Mouse (Mus musculus): ENCODE measurements around the gene Pacsin3. TPM values are rescaled to one million over a fixed set of nuclear protein-coding genes. Genes with fewer than 3 reads are reported as not detected.

Gene Pacsin3
- polyA plus RNA-seq, 1 experiment from 2014 or later, result 40.5 TPM

- H3K36me3 ChIP-seq, result peaks cover 77% of the 10 kb centered on the region
- 92% methylated on average over 3 of the region's 3 CpGs for WGBS
- H3K27me3 ChIP-seq (ENCODE audit: low read depth, poor library complexity, severe bottlenecking), result no peaks in the 10 kb centered on the region
- DNase-seq (ENCODE audit: low spot score), result no peak
- H3K4me1 ChIP-seq, result peaks cover 22% of the 10 kb centered on the region
- H3K27ac ChIP-seq (replicated peaks), result no peak overlapping the region
- H3K4me3 ChIP-seq, result no peak overlapping the region
- no peaks in the 10 kb centered on the region for H3K9me3 ChIP-seq (replicated peaks)
Observed at GRCm38 (mm10) chr2:91268042-91268441, 12.3 kb downstream of the Pacsin3 start.

DNA sequence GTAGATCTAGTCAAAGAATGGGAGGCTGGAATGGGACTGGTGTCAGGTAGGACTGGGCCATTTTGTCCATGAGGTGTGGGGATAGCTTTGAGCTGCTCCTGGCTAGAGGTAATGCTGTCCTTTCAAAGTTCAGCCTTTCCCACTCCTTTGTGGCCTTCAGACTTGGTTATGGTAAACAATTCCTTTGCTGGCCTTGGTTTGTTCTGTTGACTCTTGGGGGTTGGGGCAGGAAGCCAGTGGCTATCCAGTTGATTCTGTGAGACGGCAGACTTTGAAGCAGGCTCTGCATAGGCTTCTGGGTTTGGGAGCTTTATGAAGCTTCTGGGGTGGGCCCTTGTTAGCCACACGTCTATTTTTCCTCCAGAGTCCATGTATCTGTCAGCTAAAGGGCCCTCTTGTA is 13.0 kb downstream of the Pacsin3 start:
- Histone ChIP-seq H3K4me3 (no peak overlapping the region), H3K9me3 (replicated peaks) (no peaks in the 10 kb centered on the region), H3K36me3 (peaks cover 77% of the 10 kb centered on the region), H3K4me1 (peaks cover 22% of the 10 kb centered on the region), H3K27me3 (ENCODE audit: low read depth, poor library complexity, severe bottlenecking) (no peaks in the 10 kb centered on the region), H3K27ac (replicated peaks) (no peak overlapping the region)
- DNase-seq (ENCODE audit: low spot score), result no peak
- 90% methylated on average over 2 of the region's 2 CpGs for WGBS

- no peak overlapping the region for H3K4me3 ChIP-seq
- no peak overlapping the region for H3K27ac ChIP-seq (replicated peaks)
- WGBS, result 97% methylated on average over 8 of the region's 8 CpGs
- H3K9me3 ChIP-seq (replicated peaks), result no peaks in the 10 kb centered on the region
- peaks cover 87% of the 10 kb centered on the region for H3K36me3 ChIP-seq
- H3K4me1 ChIP-seq, result peaks cover 12% of the 10 kb centered on the region
- no peaks in the 10 kb centered on the region for H3K27me3 ChIP-seq (ENCODE audit: low read depth, poor library complexity, severe bottlenecking)
- no peak for DNase-seq (ENCODE audit: low spot score)
Observed at GRCm38 (mm10) chr2:91269687-91270133, 14.0 kb downstream of the Pacsin3 start.

DNA sequence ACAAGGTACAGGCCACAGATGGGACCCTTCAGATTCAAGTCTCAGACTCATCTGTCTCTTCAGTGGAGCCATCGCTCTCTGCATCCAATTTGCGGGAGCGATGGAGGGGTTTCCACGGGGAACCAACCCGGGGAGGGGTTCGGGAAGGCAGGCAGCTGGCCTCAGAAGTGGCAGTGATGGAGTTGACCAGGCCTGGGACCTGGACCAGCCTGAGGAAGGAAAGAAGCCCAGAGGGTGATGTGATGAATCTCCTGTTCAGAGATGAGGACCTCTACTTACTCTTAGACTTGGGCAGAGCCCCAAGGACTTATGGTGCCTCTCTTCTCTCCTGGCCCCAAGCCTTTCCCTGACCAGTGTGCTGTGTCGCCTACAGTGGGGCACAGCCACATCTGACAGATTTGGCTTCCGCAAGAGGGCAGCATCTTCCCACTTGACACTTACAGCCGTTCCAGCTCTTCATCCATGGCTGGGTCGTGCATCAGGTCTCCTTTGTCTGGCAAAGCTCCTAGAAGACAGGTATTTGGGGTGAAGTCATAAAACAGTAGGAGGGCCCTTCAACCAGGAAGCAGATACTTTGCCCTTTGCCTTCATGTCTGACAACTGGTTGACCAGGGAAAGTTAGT is 23.1 kb downstream of the Pacsin3 start:
- Histone ChIP-seq H3K4me1 (peaks cover 6% of the 10 kb centered on the region), H3K36me3 (peaks cover 53% of the 10 kb centered on the region), H3K27ac (replicated peaks) (no peak overlapping the region), H3K9me3 (replicated peaks) (no peaks in the 10 kb centered on the region), H3K4me3 (no peak overlapping the region), H3K27me3 (ENCODE audit: low read depth, poor library complexity, severe bottlenecking) (no peaks in the 10 kb centered on the region)
- DNase-seq (ENCODE audit: low spot score), result peak; percentile 67
- 36% methylated on average over 10 of the region's 10 CpGs for WGBS

DNA sequence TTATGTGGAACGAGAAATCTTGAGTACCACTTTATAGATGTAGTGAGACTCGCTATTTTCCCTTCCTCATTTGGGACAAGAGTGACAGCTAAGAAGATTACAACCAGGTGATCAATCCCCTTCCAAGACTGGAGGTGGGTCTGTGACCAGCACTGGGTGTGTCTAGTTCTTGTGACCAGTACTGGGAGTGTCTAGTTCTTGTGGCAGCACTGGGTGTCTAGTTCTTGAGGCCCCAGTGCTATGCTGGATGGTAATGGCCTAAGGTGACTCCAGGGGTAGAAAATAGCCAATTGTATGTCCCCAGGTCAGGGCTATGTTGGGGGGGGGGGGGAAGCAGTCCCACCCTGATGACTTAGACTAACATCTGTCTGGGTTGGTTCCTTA is 23.6 kb downstream of the Pacsin3 start:
- DNase-seq (ENCODE audit: low spot score), result no peak
- H3K9me3 ChIP-seq (replicated peaks), result no peaks in the 10 kb centered on the region
- H3K4me3 ChIP-seq, result no peak overlapping the region
- 85% methylated on average over 2 of the region's 2 CpGs for WGBS
- H3K4me1 ChIP-seq, result peaks cover 6% of the 10 kb centered on the region
- H3K36me3 ChIP-seq, result peaks cover 48% of the 10 kb centered on the region
- no peak overlapping the region for H3K27ac ChIP-seq (replicated peaks)
- no peaks in the 10 kb centered on the region for H3K27me3 ChIP-seq (ENCODE audit: low read depth, poor library complexity, severe bottlenecking)

GRCm38 (mm10) chr2:91281366-91281765 is 25.6 kb downstream of the Pacsin3 start:
- H3K27ac ChIP-seq (replicated peaks), result no peak overlapping the region; the same call in 1 of the 2 replicates
- H3K4me3 ChIP-seq, result no peak overlapping the region
- DNase-seq (ENCODE audit: low spot score), result no peak
- 49% methylated on average over 5 of the region's 5 CpGs for WGBS
- no peaks in the 10 kb centered on the region for H3K9me3 ChIP-seq (replicated peaks)
- no peaks in the 10 kb centered on the region for H3K27me3 ChIP-seq (ENCODE audit: low read depth, poor library complexity, severe bottlenecking)
- peaks cover 6% of the 10 kb centered on the region for H3K4me1 ChIP-seq
- H3K36me3 ChIP-seq, result peaks cover 28% of the 10 kb centered on the region

DNA sequence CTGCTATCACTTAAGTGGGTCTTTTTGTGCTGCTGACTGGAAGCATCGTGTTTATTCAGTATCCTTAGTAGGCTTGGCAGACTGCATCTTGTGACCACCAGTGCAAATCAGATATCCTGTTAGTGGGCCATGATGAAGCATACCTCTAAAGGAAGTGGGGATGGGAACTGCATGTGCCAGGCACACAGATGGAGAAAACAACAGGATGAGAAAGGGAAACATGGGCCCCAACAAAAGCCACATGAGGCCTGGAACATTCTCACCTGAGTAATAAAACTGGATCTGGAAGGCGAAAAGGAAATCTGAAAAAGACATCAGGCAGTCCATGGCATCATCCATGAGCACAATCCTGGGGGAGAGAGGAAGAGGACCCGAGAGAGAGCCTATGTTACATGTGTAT is 28.2 kb downstream of the Pacsin3 start:
- peaks cover 12% of the 10 kb centered on the region; the same call in 1 of the 2 replicates for H3K36me3 ChIP-seq
- H3K27ac ChIP-seq (replicated peaks), result no peak overlapping the region
- WGBS, result 84% methylated on average over 3 of the region's 3 CpGs
- H3K4me3 ChIP-seq, result no peak overlapping the region
- DNase-seq (ENCODE audit: low spot score), result no peak
- H3K27me3 ChIP-seq (ENCODE audit: low read depth, poor library complexity, severe bottlenecking), result no peaks in the 10 kb centered on the region
- peaks cover 6% of the 10 kb centered on the region for H3K4me1 ChIP-seq
- H3K9me3 ChIP-seq (replicated peaks), result no peaks in the 10 kb centered on the region

- no peaks in the 10 kb centered on the region for H3K27me3 ChIP-seq (ENCODE audit: low read depth, poor library complexity, severe bottlenecking)
- H3K36me3 ChIP-seq, result peaks cover 12% of the 10 kb centered on the region; the same call in 1 of the 2 replicates
- H3K4me1 ChIP-seq, result peaks cover 6% of the 10 kb centered on the region
- 69% methylated on average over 13 of the region's 13 CpGs for WGBS
- H3K4me3 ChIP-seq, result no peak overlapping the region
- H3K27ac ChIP-seq (replicated peaks), result no peak overlapping the region
- no peak for DNase-seq (ENCODE audit: low spot score)
- H3K9me3 ChIP-seq (replicated peaks), result no peaks in the 10 kb centered on the region
Observed at GRCm38 (mm10) chr2:91284375-91285199, 28.8 kb downstream of the Pacsin3 start.

- H3K4me1 ChIP-seq, result peaks cover 6% of the 10 kb centered on the region
- H3K4me3 ChIP-seq, result no peak overlapping the region
- H3K9me3 ChIP-seq (replicated peaks), result no peaks in the 10 kb centered on the region
- DNase-seq (ENCODE audit: low spot score), result peak; percentile 75
- peaks cover 12% of the 10 kb centered on the region; the same call in 1 of the 2 replicates for H3K36me3 ChIP-seq
- peak overlapping the region; percentile 57; the same call in 1 of the 2 replicates for H3K27ac ChIP-seq (replicated peaks)
- H3K27me3 ChIP-seq (ENCODE audit: low read depth, poor library complexity, severe bottlenecking), result no peaks in the 10 kb centered on the region
- WGBS, result 15% methylated on average over 7 of the region's 7 CpGs
Observed at GRCm38 (mm10) chr2:91285885-91286505, 30.2 kb downstream of the Pacsin3 start.

DNA sequence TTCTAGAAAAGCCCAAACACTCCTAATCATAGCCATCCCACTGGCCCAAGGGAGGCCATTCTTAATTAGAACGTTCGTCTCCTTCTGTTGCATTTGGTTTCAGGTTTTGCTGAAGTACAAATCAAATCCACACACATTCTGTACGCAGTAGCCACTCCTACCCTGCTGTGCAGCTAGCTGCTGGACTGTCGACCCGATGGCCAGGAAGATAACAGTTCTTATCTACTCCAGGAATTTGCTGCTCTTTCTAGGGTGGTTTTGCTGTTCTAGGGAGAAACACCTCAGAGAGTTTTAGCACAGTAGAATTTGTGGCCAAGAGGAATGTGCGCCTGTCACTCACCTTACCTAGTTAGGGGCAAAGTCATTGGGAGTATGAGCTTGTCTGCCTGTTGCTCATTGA is 31.8 kb downstream of the Pacsin3 start:
- H3K27ac ChIP-seq (replicated peaks), result no peak overlapping the region
- no peak overlapping the region for H3K4me3 ChIP-seq
- 79% methylated on average over 6 of the region's 6 CpGs for WGBS
- no peak for DNase-seq (ENCODE audit: low spot score)
- H3K27me3 ChIP-seq (ENCODE audit: low read depth, poor library complexity, severe bottlenecking), result no peaks in the 10 kb centered on the region
- peaks cover 7% of the 10 kb centered on the region; the same call in 1 of the 2 replicates for H3K36me3 ChIP-seq
- no peaks in the 10 kb centered on the region for H3K9me3 ChIP-seq (replicated peaks)
- no peaks in the 10 kb centered on the region; the same call in 1 of the 2 replicates for H3K4me1 ChIP-seq

DNA sequence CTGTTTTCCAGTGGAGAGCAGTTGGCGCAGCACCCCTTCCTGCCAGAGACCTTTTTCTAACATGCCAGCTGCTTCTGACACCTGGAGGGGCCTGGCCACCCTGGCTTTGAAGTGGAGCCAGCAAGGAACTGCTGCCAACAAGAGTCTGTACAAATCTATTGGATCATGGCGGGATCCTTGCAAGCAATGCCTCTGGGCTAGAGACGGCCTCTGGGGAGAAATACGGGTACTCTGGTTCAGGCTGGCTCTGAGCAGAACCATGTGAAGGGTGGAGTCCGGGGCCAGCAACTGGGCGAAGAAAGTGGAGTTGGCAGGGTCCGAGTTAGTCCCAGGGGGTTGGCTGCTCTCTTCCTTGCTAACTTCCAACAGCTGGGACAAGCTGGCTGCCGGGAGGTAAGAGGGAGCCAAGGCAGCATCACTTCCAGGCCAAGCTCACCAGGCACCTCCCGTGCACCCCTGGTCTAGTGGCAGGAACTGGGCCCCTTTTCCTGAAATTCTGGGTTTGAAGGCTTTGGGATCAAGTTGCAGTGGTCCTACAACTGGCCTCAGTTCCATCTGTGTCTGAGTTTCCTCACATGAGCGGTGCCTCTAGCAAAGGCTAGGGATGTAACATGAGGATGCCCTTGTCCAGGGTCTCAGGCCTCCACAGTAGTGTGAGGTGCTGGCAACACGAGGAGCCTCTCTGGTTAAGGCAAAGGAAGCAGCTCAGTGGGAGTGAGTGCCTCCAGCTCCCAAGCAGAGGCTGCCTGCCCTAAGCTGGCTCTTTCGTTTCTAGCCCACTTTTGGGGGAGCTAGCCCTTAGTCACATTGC is 35.6 kb downstream of the Pacsin3 start:
- Histone ChIP-seq H3K27me3 (ENCODE audit: low read depth, poor library complexity, severe bottlenecking) (no peaks in the 10 kb centered on the region), H3K36me3 (peaks cover 10% of the 10 kb centered on the region; the same call in 1 of the 2 replicates), H3K4me1 (no peaks in the 10 kb centered on the region), H3K9me3 (replicated peaks) (no peaks in the 10 kb centered on the region), H3K4me3 (no peak overlapping the region), H3K27ac (replicated peaks) (no peak overlapping the region; the same call in 1 of the 2 replicates)
- no peak for DNase-seq (ENCODE audit: low spot score)
- 85% methylated on average over 12 of the region's 12 CpGs for WGBS

DNA sequence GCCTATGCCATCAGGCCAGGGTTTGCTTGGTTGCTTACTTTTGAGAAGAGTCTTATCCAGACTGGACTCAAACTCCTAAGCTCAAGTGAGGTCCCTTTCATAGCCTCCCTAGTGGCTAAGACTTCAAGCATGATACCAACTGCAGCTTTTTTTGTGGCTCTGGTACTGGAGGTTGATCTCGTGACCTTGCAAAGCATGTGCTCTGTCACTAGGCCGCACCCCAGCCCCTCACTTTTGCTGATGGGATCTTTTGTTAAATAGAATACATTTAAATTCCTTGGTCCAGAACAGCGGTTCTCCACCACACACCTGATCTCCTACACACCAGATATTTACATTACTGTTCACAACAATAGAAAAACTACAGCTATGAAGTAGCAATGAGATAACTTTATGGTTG is 38.5 kb downstream of the Pacsin3 start:
- DNase-seq (ENCODE audit: low spot score), result no peak
- Histone ChIP-seq H3K4me3 (no peak overlapping the region), H3K4me1 (peaks cover 4% of the 10 kb centered on the region), H3K36me3 (peaks cover 3% of the 10 kb centered on the region; the same call in 1 of the 2 replicates), H3K9me3 (replicated peaks) (no peaks in the 10 kb centered on the region), H3K27me3 (ENCODE audit: low read depth, poor library complexity, severe bottlenecking) (no peaks in the 10 kb centered on the region), H3K27ac (replicated peaks) (no peak overlapping the region)
- WGBS, result 90% methylated on average over 3 of the region's 3 CpGs

All from midbrain, embryonic 10.5 days (tissue).